Mouse (Mus musculus) cerebellum, adult (tissue): ENCODE measurements around the gene Tsen34.

Source experiments
- ATAC-seq: cut with Nextera tagmentation; 2 replicates; pipeline ENCODE4 v1.9.2; 2017; ENCODE audit warnings: mild to moderate bottlenecking, moderate library complexity, mixed read lengths; ENCODE audit not compliant: insufficient number of reproducible peaks, low FRiP score, low TSS enrichment

Tsen34 gene

GRCm38 (mm10) chr7:3692382-3692986 is at the start of gene Tsen34:
Gene Tsen34, plus strand, starts transcription at chr7:3692863.
- peak; percentile 16; the same call in 1 of the 2 replicates for ATAC-seq

GRCm38 (mm10) chr7:3643412-3643811 is 49.3 kb upstream of the Tsen34 start:
- no peak for ATAC-seq

DNA sequence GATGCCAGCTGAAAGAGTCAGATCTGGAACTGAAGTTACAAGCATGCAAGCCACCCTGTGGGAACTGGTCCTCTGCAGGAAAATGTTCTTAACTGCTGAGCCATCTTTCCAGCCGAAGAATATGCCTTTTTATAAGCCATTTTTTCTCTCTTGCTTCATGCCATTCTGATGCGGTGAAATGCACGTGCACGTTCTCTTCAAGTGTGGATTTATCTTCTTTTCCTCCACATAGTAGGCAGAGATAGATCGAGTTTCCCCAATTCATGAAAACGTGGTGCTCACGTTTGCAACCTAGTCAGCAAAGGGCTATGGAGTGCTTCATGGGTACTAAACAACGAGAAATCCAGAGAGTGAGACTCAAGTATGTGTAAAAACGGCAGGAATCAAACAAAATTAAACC is 48.8 kb upstream of the Tsen34 start:
- ATAC-seq, result no peak

DNA sequence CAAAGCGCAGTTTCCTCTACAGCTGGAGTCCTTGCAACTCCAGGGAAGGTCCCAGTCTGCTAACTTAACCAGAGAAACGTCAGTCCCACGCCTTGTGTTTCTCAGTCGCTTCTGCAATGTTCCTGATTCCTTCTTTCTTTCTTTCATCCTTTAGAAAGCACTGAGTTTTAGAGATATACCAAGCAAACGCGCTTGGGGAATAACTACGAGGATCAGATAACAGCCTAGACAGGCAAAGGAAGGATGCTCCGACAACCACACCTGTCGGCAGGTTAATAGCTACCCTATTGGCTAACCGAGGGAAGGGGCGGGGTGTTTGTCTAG is 48.4 kb upstream of the Tsen34 start:
- ATAC-seq, result no peak

DNA sequence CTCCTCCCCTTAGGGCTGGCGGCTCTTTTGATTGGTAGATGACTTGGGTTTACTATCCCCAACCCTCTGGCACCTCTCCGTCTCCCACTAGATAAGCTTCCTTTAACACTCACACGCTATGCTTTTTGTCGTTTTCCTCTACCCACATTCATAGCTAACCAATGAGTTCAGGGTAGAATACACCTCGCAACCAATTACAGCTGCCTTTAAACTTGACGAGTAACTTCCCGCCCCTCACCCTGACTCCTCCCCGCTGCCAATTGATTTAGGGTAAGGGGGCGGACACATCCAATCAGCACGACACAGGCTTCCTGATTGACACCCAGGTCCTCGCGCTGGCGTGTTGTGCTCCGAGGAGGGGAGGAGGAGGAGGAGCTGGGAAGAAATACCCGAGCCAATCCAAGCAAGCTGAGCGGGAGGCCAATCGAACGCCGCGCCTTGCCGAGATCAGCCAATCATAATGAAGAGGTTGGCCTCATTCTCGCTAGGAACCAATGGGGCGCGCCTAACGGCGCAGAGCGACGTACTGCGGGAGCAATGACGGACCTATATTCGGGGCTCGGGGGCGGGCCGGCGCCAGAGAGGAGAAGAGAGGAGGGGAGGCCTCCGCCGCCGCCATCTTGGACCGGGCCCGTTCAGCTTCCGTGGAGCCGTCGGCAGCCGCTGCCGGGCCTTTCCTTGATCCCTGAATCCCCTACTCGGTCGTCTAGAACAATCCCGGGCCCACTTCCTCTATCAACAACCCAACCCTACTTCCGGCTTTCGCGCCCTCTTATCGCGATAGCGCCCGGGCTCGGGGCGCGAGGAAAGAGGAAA is 47.8 kb upstream of the Tsen34 start, which contains the start of gene Cnot3:
Cnot3 (plus strand) TSS at position 597 of the 816 bp plus-strand sequence.
- ATAC-seq, result peak; percentile 96

- 0 out of 2 replicates have a peak, but pooled peaks have one; percentile 1 for ATAC-seq
These were observed 47.1 kb upstream of the Tsen34 start for GRCm38 (mm10) chr7:3645488-3646025.

GRCm38 (mm10) chr7:3646188-3646587 is 46.5 kb upstream of the Tsen34 start:
- no peak for ATAC-seq

DNA sequence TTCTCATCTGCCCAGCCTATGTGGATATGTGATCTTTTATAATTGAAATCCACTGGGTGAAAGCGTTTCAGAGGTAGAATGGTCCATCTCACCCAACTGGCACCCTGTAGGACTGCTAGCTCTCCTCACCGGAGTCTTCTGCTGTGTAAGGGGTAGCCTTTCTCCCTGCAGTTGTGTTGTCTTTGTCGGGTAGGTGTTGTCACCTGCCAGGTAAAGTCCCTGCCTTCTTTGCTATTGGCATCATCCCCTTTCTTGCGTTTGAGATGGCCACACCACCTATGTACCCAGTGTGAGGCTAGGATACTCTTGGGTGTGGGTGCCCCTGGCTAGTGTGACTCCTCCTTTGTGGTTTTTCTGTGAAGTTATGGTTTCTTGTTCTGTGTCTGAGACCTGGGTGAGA is 46.0 kb upstream of the Tsen34 start:
- no peak for ATAC-seq

- no peak for ATAC-seq
These were observed 35.7 kb upstream of the Tsen34 start for GRCm38 (mm10) chr7:3656966-3657365.

- no peak for ATAC-seq
These were observed 34.1 kb upstream of the Tsen34 start for GRCm38 (mm10) chr7:3658578-3658977.

- no peak for ATAC-seq
These were observed 28.0 kb upstream of the Tsen34 start for GRCm38 (mm10) chr7:3664524-3665214.

GRCm38 (mm10) chr7:3665215-3666114 is 27.2 kb upstream of the Tsen34 start, which contains the start of gene Leng1:
Gene Leng1, minus strand, starts transcription at chr7:3665840.
- ATAC-seq, result peak; percentile 97

DNA sequence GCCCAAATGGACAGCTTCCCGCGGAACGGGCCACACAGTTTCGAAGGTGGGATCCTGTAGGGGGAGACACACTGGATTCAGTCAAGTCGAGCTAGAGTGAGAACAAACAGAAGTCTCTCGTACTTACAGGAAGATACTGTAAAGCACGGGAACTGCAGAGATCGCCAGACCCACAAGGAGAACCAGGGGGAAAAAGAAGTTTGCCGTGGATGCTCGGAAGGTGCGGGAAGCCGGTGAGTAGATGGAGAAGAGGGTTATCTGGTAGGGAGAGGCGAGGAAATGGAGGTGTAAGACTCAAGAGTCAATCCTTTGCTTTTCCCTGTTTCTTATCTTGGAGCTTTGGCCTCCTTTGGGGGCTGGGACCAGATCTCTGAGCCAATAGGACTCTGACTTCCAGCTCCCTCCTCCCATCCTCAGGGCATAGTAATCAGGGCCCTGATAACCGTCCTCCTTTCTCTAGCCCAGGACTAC is 25.7 kb upstream of the Tsen34 start:
- no peak for ATAC-seq

- peak; percentile 78 for ATAC-seq
These were observed 18.0 kb upstream of the Tsen34 start for GRCm38 (mm10) chr7:3674507-3675227.

DNA sequence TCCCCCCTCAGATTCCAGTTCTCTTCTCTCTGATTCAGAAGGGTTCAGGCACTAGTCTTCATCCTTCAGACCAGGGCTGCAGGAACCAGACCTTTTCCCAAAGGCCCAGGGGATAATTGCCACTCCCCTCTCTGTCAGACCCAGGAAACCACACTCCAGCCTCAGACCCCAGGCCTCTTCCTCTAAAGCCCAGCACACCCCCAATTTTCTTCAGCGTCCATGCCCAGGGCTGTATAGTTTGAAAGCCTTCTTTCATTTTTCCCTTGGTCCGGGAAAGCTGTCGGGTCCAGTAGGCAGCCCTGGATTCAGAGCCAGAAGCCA is 17.5 kb upstream of the Tsen34 start:
- ATAC-seq, result no peak

DNA sequence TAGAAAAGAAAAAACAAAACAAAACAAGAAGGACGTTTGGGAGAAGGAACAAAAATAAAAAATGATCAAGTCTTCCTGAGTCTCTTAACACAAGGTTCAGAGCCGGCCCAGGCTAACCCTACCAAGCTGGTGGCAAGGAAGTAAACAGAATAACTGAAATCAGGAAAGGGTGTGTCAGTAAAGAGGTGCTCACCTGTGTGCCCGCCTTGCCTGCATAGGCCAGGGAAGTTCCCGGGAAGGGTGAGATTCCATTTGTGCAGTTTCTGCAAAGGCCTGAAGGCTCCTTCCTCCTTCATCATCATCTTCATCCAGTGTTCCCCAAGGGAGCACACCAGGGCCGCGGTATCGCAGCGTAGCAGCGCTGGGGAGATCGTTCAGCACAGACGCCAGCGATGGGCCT is 16.3 kb upstream of the Tsen34 start:
- ATAC-seq, result no peak

- ATAC-seq, result no peak
These were observed 15.3 kb upstream of the Tsen34 start, which contains the start of gene Tmc4 for GRCm38 (mm10) chr7:3677342-3677741. Gene Tmc4, minus strand, starts transcription at chr7:3677553.

DNA sequence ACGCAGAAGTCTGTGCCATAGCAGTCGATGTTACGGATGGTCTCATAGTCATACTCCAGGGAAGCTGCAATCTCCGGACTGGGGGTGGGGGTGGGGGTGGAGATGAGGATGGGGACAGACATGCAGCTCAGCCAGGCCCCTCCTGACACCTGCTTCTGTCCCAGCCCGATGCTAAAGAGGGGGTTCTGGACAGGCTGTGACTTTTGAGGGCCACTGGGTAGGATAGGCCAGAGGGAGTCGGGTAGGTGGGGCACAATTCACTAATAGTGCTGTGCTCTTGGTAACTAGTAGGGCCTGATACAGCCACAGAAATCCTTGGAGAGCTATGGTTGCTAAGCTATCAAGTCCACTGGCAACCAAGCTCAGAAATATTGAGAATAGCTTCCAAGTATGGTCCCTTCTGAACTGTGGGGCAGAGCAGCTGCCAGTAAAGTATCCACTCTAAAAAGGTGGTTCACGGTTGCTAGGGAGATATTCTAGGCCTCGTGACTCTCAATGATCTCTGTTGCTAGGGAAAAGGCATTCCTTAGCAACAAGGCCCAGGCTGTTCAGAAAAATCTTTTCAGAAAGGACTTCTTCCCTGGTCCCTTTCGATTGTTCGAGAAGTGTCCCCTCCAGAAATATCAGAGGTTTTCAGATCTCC is 8.6 kb upstream of the Tsen34 start:
- ATAC-seq, result no peak

DNA sequence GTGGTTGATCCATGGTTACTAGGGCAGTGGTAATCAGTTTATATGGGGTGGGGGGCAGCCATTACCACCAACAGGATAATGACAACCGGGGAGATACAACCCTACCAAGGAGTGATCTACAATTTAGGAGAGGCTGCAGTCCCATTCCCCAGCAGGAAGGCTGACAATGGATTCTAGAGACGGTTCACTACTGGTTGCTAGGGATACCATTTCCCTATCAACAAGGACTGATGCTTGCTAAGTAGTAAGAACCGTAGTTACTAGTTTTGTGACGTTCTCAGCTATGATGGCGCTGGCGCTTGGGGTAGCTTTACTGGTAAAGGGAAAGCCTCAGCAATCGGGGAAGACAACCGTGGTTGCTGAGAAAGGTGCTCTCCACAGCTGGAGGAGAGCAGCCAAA is 8.0 kb upstream of the Tsen34 start:
- ATAC-seq, result no peak
